Mouse (Mus musculus): ENCODE measurements around the gene Card19. TPM values are rescaled to one million over a fixed set of nuclear protein-coding genes. Genes with fewer than 3 reads are reported as not detected.

The Card19 gene
- polyA plus RNA-seq, 1 experiment, result 30.4 TPM

DNA sequence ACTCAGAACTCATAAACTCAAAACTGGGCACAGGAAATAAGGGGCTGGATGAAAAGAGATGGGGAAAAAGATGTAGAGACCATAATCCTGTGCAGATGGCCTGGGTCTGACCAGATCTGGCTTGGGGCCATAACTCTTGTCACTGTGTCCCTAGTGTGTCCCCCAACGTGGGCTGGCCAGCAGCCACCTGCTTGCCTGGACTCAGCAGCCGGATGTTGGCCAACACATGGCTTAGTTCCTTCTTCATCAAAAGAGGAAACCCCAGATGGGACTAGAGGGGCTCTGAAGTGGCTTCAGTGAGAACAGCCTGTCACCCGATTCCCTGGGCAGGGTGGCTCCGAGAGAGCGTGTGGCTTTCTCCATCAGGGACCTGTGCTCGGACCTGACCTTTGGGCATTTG, 19.1 kb downstream of the Card19 start:
- DNase-seq (ENCODE audit: extremely low spot score in 1 of 2, low spot score in 1 of 2), result peak in 1 of 2 experiments; percentile 27

DNA sequence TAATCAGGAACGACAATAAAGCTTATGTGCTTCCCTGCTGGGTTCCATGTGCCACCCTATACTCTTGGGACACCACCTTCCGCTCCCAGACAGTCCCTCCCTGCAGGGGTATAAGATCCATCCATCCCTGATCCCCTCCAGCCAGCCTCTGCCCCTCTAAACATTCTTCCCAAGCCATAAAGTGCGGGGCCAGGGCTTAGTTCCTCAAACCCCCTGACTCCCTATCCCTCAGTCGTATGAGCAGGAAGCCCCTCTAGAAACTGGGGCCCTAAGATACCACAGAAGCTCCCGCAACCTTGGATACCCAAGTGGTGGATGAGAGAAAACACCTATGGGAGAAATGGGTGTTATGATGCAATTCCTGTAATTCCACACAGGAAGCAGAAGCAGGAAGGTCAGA, 19.6 kb downstream of the Card19 start:
- DNase-seq (ENCODE audit: extremely low spot score in 1 of 2, low spot score in 1 of 2), result no peak

DNA sequence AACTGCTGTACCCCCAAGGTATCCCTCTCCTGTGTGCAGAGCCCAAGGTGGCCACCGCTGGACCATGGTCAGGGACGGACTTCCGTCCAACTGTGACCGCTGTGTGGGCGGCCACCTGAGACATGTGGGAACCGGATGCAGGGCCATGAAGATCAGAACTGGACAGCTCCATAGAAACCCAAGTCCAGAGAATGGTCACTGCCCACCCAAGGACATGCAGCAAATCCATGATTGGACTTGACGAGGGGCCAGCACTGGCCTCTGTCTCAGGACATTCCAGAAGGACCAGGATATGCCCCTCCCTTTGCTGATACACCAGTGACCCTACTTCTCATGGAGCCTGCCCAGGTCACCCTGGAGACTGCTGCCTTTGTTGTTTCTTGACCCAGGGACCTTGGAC, 20.2 kb downstream of the Card19 start:
- no peak for DNase-seq (ENCODE audit: extremely low spot score in 1 of 2, low spot score in 1 of 2)

DNA sequence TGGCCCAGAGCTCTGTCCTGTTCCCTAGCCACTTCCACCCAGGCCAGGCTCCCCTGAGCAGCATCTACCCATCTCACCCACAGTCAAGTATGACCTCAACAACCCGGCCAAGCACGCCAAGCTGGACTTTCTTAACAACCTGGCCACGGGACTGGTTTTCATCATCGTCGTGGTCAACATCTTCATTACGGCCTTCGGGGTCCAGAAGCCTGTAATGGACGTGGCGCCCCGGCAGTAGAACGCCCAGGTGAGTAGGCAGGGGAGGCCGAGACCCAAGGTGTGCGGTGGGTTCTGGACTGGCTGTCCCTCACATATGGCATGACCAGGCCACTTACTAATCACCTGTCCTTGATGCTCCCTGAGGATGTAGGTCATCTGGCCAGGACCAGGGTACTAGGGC, 21.0 kb downstream of the Card19 start:
- DNase-seq (ENCODE audit: extremely low spot score in 1 of 2, low spot score in 1 of 2), result no peak

DNA sequence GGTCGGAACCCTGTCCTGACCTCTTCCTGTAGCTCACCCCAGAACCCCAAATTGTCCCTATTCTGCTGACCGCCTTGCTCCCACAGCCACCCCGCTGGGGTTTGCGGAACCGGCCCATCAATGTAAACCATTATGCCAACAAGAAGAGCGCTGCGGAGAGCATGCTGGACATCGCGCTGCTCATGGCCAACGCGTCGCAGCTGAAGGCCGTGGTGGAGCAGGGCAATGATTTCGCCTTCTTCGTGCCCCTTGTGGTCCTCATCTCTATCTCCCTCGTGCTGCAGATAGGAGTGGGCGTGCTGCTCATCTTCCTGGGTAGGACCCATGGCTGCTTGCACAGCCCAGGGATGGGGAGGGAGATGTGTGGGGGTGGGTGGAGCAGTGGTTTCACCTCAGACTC, 22.2 kb downstream of the Card19 start:
- no peak for DNase-seq (ENCODE audit: extremely low spot score in 1 of 2, low spot score in 1 of 2)

DNA sequence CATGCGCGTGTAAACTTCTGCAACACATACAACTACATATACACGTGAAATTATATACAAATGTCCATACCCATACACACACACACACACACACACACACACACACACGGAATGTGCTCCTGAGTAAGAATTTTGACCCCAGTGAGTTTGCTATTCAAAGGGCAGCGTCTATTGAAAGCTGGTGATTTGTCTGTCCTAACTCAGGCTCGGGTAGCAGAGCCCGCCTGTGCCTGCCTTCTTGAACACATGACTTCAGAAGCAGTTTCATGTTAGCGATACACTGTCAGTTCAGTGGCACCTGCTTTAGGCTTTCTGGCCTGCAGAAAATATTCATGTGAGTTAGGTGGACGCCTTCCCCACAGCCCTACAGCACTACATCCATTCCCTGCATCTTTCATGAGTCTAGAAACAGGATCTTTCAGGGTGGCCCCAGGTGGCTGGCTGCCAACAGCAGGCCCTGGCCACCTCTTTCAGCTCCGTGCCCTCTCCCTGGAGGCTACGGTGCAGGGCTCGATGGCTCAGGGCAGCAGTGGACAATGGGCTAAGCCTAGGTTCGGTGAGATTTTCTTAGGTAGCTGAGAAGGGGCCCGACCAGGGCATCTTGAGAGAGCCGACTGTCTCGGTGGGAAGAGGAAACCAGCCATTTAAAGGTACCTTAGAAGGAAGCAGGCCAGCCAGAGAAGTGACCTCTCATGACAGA, 23.5 kb downstream of the Card19 start:
- no peak for DNase-seq (ENCODE audit: extremely low spot score in 1 of 2, low spot score in 1 of 2)

DNA sequence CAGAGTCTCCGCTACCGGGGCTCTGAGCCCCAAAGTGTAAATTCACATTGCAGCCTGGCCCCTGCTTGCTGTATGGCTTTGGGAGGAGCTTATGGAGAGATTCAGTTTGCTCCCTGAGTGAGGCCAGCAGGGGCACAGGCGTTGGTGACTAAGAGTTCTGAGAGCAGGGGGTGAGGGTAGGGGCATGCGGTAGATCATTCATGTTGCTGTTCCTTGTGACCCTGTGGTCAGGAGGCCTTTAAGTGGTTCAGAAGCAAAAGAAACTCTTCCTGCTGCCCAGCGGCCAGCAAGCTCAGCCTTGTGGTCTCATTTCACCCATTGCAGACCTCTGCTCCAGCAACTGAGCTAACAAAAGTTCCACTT, 24.2 kb downstream of the Card19 start:
- DNase-seq (ENCODE audit: extremely low spot score in 1 of 2, low spot score in 1 of 2), result no peak

DNA sequence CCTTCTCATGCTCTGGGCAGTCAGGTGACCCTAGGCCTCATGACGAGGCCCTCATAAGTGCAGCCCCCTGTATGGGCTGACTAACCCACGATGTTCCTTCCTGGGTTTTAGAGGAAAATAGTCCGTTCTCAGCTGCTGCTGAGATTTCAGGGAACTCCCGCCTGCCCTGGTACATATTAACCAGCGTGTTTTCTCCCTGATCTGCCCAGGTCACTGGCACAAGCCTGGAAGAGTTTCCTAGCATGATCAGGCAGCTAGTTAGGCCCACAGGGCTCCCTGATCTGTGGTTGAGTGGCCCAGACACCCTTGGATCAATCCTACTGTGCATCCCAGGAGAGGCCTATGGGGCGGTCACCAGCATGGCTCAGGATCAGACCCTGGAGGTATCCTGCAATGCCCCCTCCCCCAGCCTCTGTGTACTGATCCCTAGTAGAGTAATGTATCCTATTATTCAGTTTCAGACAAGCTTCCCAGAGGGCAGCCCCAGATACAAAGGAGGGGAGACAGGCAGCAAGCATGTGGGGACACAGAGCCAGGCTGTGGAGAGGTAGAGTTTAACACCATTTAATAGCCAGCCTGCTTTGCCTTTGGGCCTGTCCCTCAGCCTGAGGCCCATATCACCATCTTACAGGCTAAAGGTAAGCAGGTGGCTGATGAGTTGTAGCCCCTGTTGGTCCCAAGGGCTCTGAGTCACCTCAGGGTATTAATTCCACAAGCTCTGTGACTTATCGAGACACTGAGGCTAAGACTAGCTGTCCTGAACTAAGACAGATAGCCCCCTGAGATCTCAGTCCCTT, 24.8 kb downstream of the Card19 start:
- no peak for DNase-seq (ENCODE audit: extremely low spot score in 1 of 2, low spot score in 1 of 2)

DNA sequence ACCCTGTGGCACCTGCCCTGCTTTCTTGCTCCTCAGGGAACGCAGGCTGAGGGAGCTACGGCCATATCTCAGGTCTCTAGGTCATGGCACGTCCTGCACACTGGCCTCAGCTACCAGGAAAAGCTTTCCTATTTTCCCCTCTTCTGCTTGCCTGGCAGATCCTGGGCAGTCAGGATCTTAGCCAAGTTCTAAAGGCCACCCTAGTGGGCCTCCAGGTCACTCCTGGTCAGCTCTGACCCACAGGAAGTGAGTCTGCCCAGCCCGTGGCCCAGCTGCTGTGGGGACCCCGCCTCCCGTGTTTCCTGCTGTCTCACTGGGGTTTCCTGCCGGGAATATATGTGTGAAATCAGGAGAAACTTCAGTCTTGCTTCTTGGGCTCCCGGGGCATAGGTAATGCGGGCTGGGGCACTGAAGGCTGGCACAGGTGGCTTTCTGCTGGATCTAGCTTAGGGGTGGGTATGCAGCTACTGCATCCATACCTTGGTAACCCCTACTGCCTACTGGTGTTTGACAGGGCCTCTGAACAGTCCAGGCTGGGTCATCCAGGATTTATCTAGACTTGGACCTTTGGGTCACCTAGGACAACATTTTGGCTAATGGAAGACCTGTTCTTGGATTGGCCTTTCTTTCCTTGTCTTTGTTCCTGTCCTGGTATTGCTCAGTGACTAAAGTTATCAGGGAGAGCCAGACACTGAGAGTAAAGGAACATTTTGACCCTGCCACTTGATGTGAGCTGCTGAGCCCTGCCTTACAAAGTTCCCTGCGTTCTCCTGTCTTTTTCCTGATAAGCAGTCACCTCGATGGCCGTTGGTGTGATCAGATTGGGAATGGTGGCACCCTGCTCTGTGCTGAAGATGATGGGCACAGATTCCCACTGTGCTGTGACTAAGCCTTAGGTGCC, 25.6 kb downstream of the Card19 start:
- no peak for DNase-seq (ENCODE audit: extremely low spot score in 1 of 2, low spot score in 1 of 2)

DNA sequence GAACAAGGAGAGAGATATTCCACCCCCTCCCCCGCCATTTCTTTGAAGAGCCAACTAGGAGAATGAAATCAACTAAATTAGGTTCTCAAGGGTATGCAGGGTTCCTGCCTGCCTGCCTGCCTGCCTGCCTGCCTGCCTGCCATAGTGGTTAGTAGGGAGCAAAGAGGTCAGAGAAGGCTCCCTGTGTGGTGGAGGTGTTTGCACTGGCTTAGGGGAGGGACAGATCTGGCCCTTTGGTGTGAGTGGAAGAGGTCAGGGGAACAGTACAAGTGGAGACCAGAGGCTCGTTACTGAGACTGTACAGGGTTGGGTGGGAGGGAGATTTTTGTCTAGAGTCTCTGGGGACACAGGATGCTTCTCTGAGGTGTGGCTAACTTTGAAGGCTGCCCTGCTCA, 26.9 kb downstream of the Card19 start:
- DNase-seq (ENCODE audit: extremely low spot score in 1 of 2, low spot score in 1 of 2), result no peak

DNA sequence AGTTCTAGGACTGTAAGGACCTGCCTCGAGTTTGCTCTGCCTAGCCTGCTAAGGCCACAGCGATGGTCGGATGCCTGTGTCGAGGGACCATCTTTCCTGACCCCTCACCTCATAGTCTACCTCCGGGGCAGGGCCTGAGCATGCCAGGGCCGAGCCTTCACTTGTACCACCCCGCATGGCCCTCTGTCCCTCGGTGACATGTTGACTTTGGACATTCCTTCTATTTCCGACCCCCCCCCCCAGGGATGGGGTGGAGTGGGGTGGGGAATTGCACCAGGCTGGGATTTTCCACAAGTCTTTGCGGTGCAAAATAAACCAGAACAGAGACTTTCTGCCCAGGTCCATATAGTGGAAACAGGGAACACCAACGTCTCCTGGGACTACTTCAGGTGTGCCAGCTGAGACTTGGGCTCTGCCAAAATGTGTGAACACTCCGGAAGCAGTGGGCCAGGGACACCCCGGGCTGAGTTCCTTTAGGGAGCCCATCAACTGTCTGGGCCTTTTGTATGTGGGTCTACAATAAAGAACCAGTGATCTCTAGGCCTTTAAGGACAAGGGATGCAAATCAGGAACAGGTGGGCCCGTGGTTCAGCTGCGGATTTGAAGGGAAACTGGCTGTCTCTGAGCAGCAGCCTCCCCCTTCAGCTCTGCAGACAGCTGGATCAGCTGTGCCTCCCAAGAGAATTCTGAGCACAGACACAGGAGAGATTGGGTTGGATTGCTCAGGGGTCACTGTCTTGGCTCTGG, 27.4 kb downstream of the Card19 start:
- DNase-seq (ENCODE audit: extremely low spot score in 1 of 2, low spot score in 1 of 2), result no peak

DNA sequence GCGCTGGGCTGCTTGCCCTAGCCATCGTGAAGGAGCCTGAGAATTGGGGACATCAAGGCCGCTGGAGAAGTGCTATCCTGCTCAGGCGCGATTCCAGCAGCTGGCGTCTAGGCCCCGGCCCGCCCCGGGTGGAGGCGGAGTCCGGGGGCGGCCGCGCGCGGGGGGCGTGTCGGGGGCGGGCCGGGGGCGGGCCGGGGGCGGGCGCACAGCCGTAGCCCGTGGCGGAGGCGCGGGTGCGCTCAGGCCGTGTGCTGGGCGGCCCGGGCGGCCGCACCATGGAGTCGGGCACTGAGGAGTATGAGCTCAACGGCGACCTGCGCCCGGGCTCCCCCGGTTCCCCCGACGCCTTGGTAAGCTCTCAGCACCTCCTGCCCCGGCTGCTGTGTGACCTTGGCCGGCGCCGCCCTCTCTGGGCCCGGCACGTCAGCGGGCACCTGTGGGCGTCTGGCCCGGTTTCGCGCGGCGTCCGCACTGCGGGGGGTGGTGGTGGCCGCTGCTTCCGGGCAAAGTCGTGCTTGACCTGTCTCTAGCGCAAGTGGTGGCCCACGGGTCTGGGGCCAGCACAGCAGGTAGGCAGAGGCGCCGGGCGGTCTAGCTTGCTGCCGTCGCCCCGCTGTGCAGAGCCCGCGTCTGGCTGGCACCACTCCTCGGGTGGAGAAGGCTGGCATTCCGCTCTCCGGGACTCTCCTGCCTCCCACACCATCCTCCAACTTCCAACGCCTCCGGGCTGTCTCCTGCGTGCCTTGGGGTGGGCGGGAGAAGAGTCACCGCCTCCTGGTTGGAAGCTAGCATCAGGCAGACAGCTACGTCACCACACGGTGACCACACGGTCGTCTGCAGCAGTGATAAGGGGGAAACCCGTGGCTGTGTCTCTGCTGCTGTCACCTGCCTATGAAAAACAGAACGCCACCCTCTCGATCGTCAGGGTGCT, 28.3 kb downstream of the Card19 start, which contains the start of gene Ninj1:
TSS of gene Ninj1 (plus strand) at position 198 of the 931 bp plus-strand sequence.
- peak; percentile 66 to 83 for DNase-seq (ENCODE audit: extremely low spot score in 1 of 2, low spot score in 1 of 2)

DNA sequence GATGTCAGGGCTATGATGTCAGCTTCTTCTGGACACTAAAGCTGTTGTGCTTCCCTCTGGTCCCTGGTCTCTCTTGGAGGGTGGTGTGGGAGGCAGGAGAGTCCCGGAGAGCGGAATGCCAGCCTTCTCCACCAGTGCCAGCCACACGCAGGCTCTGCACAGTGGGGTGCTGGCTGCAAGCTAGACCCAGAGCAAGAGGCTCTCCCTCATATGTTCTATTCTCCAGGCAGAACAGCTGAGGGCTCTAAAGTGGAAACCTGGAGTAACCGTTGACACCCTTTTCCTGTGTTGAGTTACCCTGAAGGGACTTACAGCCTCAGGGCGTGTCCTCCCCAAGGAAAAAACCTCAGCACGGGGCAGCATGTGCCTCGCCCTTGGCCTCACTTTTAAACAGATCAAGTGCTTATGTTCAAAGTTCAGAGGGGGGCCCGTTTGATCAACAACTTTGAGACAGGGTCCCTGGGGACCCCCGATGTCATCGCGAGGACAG, 29.0 kb downstream of the Card19 start:
- no peak for DNase-seq (ENCODE audit: extremely low spot score in 1 of 2, low spot score in 1 of 2)

DNA sequence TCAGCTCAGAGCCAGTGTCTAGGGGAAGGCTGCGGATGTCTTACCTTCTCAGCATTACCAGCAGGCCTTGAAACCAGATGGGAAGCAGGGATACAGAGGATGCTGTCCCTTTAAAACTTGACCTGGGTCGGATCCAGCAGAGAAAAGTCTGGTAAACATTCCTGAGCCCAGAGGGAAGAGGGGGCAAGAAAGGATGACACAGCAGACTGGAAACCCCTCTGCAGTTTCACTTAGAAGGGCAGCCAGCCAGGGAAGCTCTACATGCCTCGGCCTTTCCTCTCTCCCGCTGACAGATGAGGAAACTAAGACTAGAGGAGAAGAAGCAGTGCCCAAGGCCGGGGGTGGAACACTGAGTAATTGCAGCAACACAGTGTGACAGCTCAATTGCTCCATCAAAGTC, 32.2 kb downstream of the Card19 start:
- DNase-seq (ENCODE audit: extremely low spot score in 1 of 2, low spot score in 1 of 2), result no peak

DNA sequence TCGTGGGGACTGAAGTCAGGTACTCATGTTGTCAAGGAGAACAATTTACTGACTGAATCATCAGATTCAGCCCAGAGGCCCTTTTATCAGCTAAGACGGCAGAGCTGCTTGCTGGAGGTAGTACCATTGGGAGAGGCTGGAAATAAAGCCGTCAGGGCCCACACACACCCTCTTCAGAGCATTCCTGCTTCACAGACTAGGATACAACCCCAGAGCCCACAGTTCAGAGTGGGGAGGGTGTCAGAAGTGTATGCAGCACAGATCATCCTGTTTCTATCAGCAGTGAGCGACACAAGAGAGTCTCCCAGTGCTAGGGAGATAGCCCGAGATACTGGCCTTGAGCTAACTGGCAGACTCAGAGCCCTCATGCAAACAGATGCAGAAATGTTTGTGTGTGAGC, 32.7 kb downstream of the Card19 start:
- no peak for DNase-seq (ENCODE audit: extremely low spot score in 1 of 2, low spot score in 1 of 2)

DNA sequence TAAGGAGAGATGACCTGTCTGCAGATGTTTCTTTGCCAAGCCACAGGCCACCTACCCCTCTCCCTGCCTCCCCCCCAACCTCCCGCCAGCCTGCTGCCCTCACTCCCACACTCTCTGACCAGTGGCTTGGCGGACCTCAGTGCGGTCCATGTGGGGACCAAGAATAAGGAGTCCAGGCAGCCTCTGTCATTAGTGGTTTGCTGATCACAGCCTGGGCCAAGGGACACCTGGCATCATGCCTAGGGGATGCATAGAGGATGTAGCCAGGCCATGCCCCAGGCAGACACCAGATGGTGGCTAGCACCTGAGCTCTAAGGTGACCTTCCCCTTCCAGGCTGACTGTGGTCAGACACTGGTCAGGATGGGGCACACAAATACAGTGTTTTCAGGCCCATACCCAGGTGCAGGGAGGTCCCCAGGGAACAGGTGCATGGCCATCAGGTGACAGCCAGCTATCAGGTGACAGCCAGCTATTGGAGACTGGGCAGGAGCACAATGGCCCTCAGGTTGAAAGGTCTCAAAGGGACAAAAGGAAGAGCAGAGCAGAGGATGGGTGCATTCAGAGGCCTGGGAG, 34.3 kb downstream of the Card19 start:
- no peak for DNase-seq (ENCODE audit: extremely low spot score in 1 of 2, low spot score in 1 of 2)

DNA sequence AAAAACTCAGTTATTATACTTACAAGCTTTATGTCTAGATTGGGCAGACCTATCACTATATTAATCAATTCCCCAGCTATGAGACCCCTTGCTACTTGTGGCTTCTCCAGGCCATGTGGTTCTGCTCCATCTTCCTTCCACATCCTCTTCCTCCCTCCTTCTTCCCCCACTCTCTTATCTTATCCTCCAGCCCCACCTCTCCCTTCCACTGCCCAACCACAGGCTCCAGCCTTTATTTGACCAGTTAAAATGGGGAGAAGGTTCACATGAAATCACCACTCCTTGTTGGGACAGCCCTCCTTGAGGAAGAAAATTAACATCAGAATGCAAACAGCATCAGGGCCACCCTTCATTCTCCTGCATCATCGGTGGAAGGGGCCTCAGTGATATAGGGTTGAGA, 35.1 kb downstream of the Card19 start:
- no peak for DNase-seq (ENCODE audit: extremely low spot score in 1 of 2, low spot score in 1 of 2)

DNA sequence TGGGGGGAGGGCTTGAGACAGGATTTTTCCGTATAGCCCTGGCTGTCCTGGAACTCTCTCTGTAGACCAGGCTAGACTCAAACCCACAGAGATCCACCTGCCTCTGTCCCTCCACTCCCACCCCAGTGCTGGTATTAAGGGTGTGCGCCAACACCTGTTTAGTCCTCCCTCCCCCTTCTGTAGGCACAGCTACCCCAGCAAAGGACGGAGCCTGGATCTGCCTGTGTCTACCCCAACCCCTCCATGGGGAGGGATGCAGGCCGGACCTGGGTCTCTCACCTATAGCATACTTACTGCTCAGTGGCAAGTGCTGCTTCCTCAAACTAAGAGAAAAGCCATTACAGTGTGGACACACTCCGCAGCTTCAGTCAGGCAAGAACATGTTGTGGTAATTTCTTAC, 35.6 kb downstream of the Card19 start:
- no peak for DNase-seq (ENCODE audit: extremely low spot score in 1 of 2, low spot score in 1 of 2)
